Mouse (Mus musculus) heart, adult 2 months (tissue): Measurements from ENCODE around the gene Ndufv3.

Experiments used
- CTCF ChIP-seq: fragments of 200-600 bp; IDR thresholded peaks from 2 replicates; pipeline ENCODE4 v1.8.1; 2022; ENCODE audit warnings: antibody characterized with exemption, mild to moderate bottlenecking, moderate library complexity
- EP300 ChIP-seq: fragments of 200-500 bp; IDR thresholded peaks from 2 replicates; pipeline ENCODE4 v1.6.1; 2011; ENCODE audit warnings: low read depth, low read length, control low read depth; ENCODE audit not compliant: insufficient read depth

DNA sequence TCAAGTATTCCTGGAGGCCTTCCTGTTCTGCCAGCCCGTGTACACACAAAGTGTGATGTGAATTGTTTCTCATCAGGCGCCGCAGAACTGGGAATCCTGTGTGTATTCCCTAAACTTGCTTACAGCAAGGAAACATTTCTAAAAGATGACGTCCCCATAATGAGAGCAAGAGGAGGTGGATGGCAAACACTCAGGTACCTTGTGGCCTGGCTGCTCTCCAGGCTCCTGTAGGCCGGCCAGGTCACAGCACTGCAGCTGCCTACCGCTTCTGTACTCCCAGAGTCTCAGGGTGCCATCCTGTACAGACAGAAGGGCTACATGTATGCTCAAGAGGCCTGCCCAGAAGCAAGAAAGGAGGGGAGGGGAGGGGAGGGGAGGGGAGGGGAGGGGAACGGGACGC lies 19.5 kb upstream of the Ndufv3 start:
- no peak for TF ChIP-seq CTCF
- TF ChIP-seq EP300: no peak
